Mouse (Mus musculus) ES-Bruce4 (cell line): Measurements from ENCODE around the gene Cdh13. TPM values are rescaled to one million over a fixed set of nuclear protein-coding genes. Genes with fewer than 3 reads are reported as not detected.

ENCODE experiments used
- H3K27ac ChIP-seq: 2 replicates; pipeline ENCODE4 v1.5.1; 2012; ENCODE audit warnings: low read length, inconsistent platforms; ENCODE audit not compliant: insufficient read depth
- H3K27me3 ChIP-seq: 2 replicates; pipeline ENCODE4 v1.6.1; 2012; ENCODE audit warnings: mild to moderate bottlenecking, low read length, inconsistent platforms; ENCODE audit not compliant: control insufficient read depth, poor library complexity, insufficient read depth, severe bottlenecking
- H3K36me3 ChIP-seq: 2 replicates; pipeline ENCODE4 v1.6.1; 2012; ENCODE audit warnings: inconsistent platforms, mild to moderate bottlenecking, low read length, moderate library complexity; ENCODE audit not compliant: control insufficient read depth, poor library complexity, insufficient read depth, severe bottlenecking
- H3K4me1 ChIP-seq: one replicate; pipeline ENCODE4 v1.8.1; 2011; ENCODE audit warnings: low read length; ENCODE audit not compliant: control insufficient read depth, insufficient read depth
- H3K4me3 ChIP-seq: 2 replicates; pipeline ENCODE4 v1.5.1; 2011; ENCODE audit warnings: low read depth, mild to moderate bottlenecking, low read length
- H3K9ac ChIP-seq: 2 replicates; pipeline ENCODE4 v1.6.1; 2012; ENCODE audit warnings: low read depth, mild to moderate bottlenecking, inconsistent platforms; ENCODE audit not compliant: poor library complexity, severe bottlenecking
- H3K9me3 ChIP-seq: replicated peaks from 2 replicates; pipeline ENCODE4 v1.6.1; 2012; ENCODE audit warnings: mild to moderate bottlenecking, low read length, inconsistent platforms; ENCODE audit not compliant: control insufficient read depth, poor library complexity, insufficient read depth, severe bottlenecking
- CTCF ChIP-seq: IDR thresholded peaks from one replicate; pipeline ENCODE4 v1.8.1; 2011; ENCODE audit warnings: low read depth, low read length
- EP300 ChIP-seq: IDR thresholded peaks from 2 replicates; pipeline ENCODE4 v1.6.1; 2011; ENCODE audit warnings: low read depth, low read length; ENCODE audit not compliant: insufficient read depth
- POLR2A ChIP-seq: IDR thresholded peaks from one replicate; pipeline ENCODE4 v1.8.1; 2011; ENCODE audit warnings: low read length; ENCODE audit not compliant: insufficient read depth
- polyA plus RNA-seq: library from polyadenylated mRNA; stranded (reverse); fragments of >200 nt; gene quantifications from 2 replicates; pipeline ENCODE4 v1.2.4, GENCODE M21; 2011; ENCODE audit warnings: low read depth; ENCODE audit not compliant: missing spikeins, insufficient read depth, insufficient read length

Gene Cdh13
- polyA plus RNA-seq, 1 experiment: 2.0 TPM

- Histone ChIP-seq H3K27me3 (no peaks in the 10 kb centered on the region), H3K4me1 (no peaks in the 10 kb centered on the region), H3K4me3 (no peak overlapping the region), H3K9ac (no peak overlapping the region), H3K9me3 (no peaks in the 10 kb centered on the region), H3K36me3 (no peaks in the 10 kb centered on the region), H3K27ac (no peak overlapping the region)
- TF ChIP-seq EP300: no peak
- TF ChIP-seq POLR2A: no peak
- no peak for TF ChIP-seq CTCF
Observed at GRCm38 (mm10) chr8:118569366-118569765, 285.8 kb downstream of the Cdh13 start.

DNA sequence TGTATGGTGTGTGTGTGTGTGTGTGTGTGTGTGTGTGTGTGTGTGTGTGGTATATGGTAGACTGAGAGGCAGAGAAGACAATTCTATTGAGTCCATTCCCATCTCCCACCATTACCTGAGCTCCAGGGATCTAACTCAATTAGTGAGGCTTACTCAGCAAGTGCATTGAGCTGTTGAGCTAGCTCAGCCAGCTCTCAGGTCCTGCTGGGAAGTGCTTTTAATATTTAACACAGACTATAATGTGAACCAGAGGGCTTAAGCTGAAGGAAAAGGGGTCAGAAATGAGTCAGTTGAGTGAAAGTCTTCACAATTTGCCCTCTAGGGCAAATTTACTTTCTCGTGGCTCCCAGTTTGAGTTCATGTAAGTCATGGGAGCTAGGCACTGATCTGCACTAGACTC is 297.7 kb downstream of the Cdh13 start:
- no peak for TF ChIP-seq POLR2A
- TF ChIP-seq CTCF: no peak
- TF ChIP-seq EP300: no peak
- H3K9ac ChIP-seq: no peak overlapping the region

DNA sequence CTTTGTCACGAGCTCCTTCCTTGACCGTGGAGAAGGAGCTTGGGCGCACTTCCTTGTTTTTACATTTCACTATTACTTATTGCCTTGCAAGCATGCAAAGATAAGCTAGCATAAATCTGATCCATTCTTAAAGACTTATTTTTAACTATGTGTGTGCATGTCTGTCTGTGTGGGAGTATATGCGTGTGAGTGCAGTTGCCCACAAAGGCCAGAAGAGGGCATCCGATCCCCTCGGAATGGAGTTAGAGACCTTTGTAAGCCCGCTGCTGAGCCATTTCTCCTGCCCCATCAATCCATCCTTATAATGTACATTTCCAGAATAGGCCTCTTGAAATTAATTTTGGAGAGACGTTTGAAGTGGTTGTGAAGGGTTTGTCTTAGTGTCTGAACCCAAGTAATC is 298.7 kb downstream of the Cdh13 start:
- Histone ChIP-seq H3K27me3 (no peaks in the 10 kb centered on the region), H3K9ac (no peak overlapping the region), H3K4me1 (no peaks in the 10 kb centered on the region), H3K4me3 (no peak overlapping the region), H3K9me3 (no peaks in the 10 kb centered on the region), H3K36me3 (no peaks in the 10 kb centered on the region), H3K27ac (no peak overlapping the region)
- TF ChIP-seq CTCF (no peak), POLR2A (no peak), EP300 (no peak)

More for the DNA sequence above, 297.7 kb downstream of the Cdh13 start:
- Histone ChIP-seq H3K27me3 (no peaks in the 10 kb centered on the region), H3K36me3 (no peaks in the 10 kb centered on the region), H3K4me1 (no peaks in the 10 kb centered on the region), H3K4me3 (no peak overlapping the region), H3K27ac (no peak overlapping the region), H3K9me3 (no peaks in the 10 kb centered on the region)

DNA sequence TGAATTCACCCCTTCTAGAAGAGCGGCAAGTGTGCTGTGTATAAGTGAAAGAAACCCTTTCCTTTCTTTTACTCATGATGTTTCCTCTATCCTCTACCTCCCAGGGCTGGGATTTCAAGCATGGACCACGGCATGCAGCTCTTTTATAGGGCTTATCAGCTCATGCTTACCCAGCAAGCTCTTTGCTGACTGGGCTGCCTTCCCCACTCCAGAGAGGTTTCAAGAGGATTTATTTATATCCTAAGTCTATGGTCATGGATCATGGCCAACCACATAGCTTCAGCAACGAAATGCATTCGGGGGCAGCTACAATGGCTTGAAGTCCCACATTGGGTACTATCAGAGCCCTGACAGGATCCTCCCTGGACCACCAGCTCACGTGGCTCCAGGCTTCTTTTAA is 304.4 kb downstream of the Cdh13 start:
- no peak overlapping the region for H3K9ac ChIP-seq
- no peaks in the 10 kb centered on the region for H3K9me3 ChIP-seq
- H3K4me3 ChIP-seq: no peak overlapping the region
- no peak overlapping the region for H3K27ac ChIP-seq
- TF ChIP-seq CTCF (no peak), EP300 (no peak), POLR2A (no peak)
- H3K27me3 ChIP-seq: no peaks in the 10 kb centered on the region; the same call in 1 of the 2 replicates
- no peaks in the 10 kb centered on the region for H3K4me1 ChIP-seq
- no peaks in the 10 kb centered on the region for H3K36me3 ChIP-seq

DNA sequence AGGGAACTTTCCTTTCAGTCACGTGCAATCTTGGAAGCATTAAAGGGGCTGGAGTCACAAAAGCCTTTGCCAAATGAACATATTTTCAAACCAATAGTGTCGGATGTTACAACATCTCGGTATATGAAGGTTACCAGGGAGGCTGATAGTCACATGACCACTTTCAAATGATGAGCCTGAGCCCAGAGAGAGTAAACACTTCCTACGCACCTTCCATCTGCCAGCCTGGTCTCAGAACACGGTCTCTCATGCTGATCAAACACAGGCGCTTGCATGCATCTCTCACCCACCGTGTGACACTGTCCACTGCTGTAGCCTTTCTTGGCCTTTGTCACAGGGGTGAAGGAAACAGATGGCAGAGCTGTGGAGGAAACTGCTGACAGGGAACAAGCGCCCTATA is 313.3 kb downstream of the Cdh13 start:
- Histone ChIP-seq H3K4me3 (no peak overlapping the region), H3K27me3 (no peaks in the 10 kb centered on the region), H3K27ac (no peak overlapping the region), H3K4me1 (no peaks in the 10 kb centered on the region), H3K9me3 (peaks cover 23% of the 10 kb centered on the region), H3K9ac (no peak overlapping the region), H3K36me3 (no peaks in the 10 kb centered on the region)
- no peak for TF ChIP-seq POLR2A
- no peak for TF ChIP-seq CTCF
- TF ChIP-seq EP300: no peak

DNA sequence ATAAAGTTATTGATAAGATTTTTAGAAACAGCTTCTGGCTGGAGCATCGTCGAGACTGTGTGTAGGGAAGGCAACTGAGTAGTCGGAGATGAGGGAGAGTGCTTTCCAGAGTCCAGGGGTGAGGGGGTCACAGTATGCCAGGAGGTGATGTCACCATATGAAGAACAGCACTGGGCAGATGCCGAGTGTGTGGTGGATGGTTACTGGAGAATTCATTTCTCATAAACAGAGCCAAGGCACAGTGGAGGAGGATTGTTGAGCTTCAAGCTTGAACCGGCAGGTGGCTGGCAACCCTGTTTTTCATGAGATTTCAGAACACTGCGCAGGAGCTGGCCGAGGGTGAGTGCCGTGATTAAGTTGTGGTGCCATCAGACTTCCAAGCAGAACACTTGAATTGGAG is 317.8 kb downstream of the Cdh13 start:
- peaks cover 18% of the 10 kb centered on the region for H3K9me3 ChIP-seq
- TF ChIP-seq EP300 (no peak), CTCF (no peak), POLR2A (no peak)

More for the DNA sequence above, 317.8 kb downstream of the Cdh13 start:
- Histone ChIP-seq H3K27me3 (no peaks in the 10 kb centered on the region), H3K36me3 (no peaks in the 10 kb centered on the region), H3K27ac (no peak overlapping the region), H3K4me1 (no peaks in the 10 kb centered on the region), H3K4me3 (no peak overlapping the region), H3K9ac (no peak overlapping the region)
